Mouse (Mus musculus): ENCODE results near the gene Zfp277. TPM values are rescaled to one million over a fixed set of nuclear protein-coding genes. Genes with fewer than 3 reads are reported as not detected.

Gene Zfp277
- polyA plus RNA-seq, 1 experiment from 2014 or later: 36.6 TPM

- H3K36me3 ChIP-seq (replicated peaks): no peaks in the 10 kb centered on the region
- H3K4me1 ChIP-seq: no peaks in the 10 kb centered on the region
- H3K27me3 ChIP-seq (ENCODE audit: poor library complexity, severe bottlenecking): no peaks in the 10 kb centered on the region
- WGBS: 94% methylated on average over 5 of the region's 5 CpGs
- H3K27ac ChIP-seq: no peak overlapping the region
- no peak for DNase-seq (ENCODE audit: extremely low spot score, low spot score)
- no peak overlapping the region for H3K4me3 ChIP-seq
- H3K9me3 ChIP-seq: no peaks in the 10 kb centered on the region
These were observed 63.2 kb downstream of the Zfp277 start for GRCm38 (mm10) chr12:40382539-40382938.

- Histone ChIP-seq H3K4me1 (no peaks in the 10 kb centered on the region), H3K27ac (no peak overlapping the region), H3K9me3 (no peaks in the 10 kb centered on the region), H3K4me3 (no peak overlapping the region), H3K27me3 (ENCODE audit: poor library complexity, severe bottlenecking) (no peaks in the 10 kb centered on the region), H3K36me3 (replicated peaks) (no peaks in the 10 kb centered on the region)
- DNase-seq (ENCODE audit: extremely low spot score, low spot score): no peak
- 94% methylated on average over 11 of the region's 11 CpGs for WGBS
These were observed 63.9 kb downstream of the Zfp277 start for GRCm38 (mm10) chr12:40381824-40382223.

GRCm38 (mm10) chr12:40381173-40381801, 64.4 kb downstream of the Zfp277 start:
- no peak overlapping the region for H3K4me3 ChIP-seq
- WGBS: 93% methylated on average over 10 of the region's 10 CpGs
- no peak for DNase-seq (ENCODE audit: extremely low spot score, low spot score)

GRCm38 (mm10) chr12:40379538-40379923, 66.2 kb downstream of the Zfp277 start:
- no peaks in the 10 kb centered on the region for H3K27me3 ChIP-seq (ENCODE audit: poor library complexity, severe bottlenecking)
- no peak overlapping the region for H3K27ac ChIP-seq
- no peak for DNase-seq (ENCODE audit: extremely low spot score, low spot score)
- no peaks in the 10 kb centered on the region for H3K36me3 ChIP-seq (replicated peaks)
- no peak overlapping the region for H3K4me3 ChIP-seq
- WGBS: 89% methylated on average over 4 of the region's 4 CpGs
- no peaks in the 10 kb centered on the region for H3K4me1 ChIP-seq
- H3K9me3 ChIP-seq: no peaks in the 10 kb centered on the region

More at GRCm38 (mm10) chr12:40381173-40381801, 64.4 kb downstream of the Zfp277 start:
- Histone ChIP-seq H3K4me1 (no peaks in the 10 kb centered on the region), H3K27me3 (ENCODE audit: poor library complexity, severe bottlenecking) (no peaks in the 10 kb centered on the region), H3K27ac (no peak overlapping the region), H3K9me3 (no peaks in the 10 kb centered on the region), H3K36me3 (replicated peaks) (no peaks in the 10 kb centered on the region)

- Histone ChIP-seq H3K4me3 (no peak overlapping the region), H3K36me3 (replicated peaks) (no peaks in the 10 kb centered on the region), H3K27me3 (ENCODE audit: poor library complexity, severe bottlenecking) (no peaks in the 10 kb centered on the region), H3K9me3 (no peaks in the 10 kb centered on the region), H3K4me1 (no peaks in the 10 kb centered on the region), H3K27ac (no peak overlapping the region)
- 95% methylated on average over 17 of the region's 17 CpGs for WGBS
- no peak for DNase-seq (ENCODE audit: extremely low spot score, low spot score)
These were observed 66.8 kb downstream of the Zfp277 start for GRCm38 (mm10) chr12:40378621-40379537.

- no peaks in the 10 kb centered on the region for H3K9me3 ChIP-seq
- WGBS: 91% methylated on average over 3 of the region's 3 CpGs
- no peak overlapping the region for H3K27ac ChIP-seq
- no peaks in the 10 kb centered on the region for H3K27me3 ChIP-seq (ENCODE audit: poor library complexity, severe bottlenecking)
- H3K4me3 ChIP-seq: no peak overlapping the region
- DNase-seq (ENCODE audit: extremely low spot score, low spot score): no peak
- no peaks in the 10 kb centered on the region; the same call in 1 of the 2 replicates for H3K4me1 ChIP-seq
- H3K36me3 ChIP-seq (replicated peaks): no peaks in the 10 kb centered on the region
These were observed 93.8 kb downstream of the Zfp277 start for GRCm38 (mm10) chr12:40351879-40352278.

- WGBS: 88% methylated on average over 4 of the region's 4 CpGs
- Histone ChIP-seq H3K9me3 (no peaks in the 10 kb centered on the region), H3K36me3 (replicated peaks) (no peaks in the 10 kb centered on the region), H3K4me3 (no peak overlapping the region), H3K27me3 (ENCODE audit: poor library complexity, severe bottlenecking) (no peaks in the 10 kb centered on the region), H3K27ac (no peak overlapping the region), H3K4me1 (no peaks in the 10 kb centered on the region; the same call in 1 of the 2 replicates)
- no peak for DNase-seq (ENCODE audit: extremely low spot score, low spot score)
These were observed 97.5 kb downstream of the Zfp277 start for GRCm38 (mm10) chr12:40348251-40348650.

- Histone ChIP-seq H3K4me3 (no peak overlapping the region), H3K27me3 (ENCODE audit: poor library complexity, severe bottlenecking) (no peaks in the 10 kb centered on the region), H3K27ac (no peak overlapping the region), H3K36me3 (replicated peaks) (no peaks in the 10 kb centered on the region), H3K9me3 (no peaks in the 10 kb centered on the region), H3K4me1 (no peaks in the 10 kb centered on the region; the same call in 1 of the 2 replicates)
- WGBS: 80% methylated on average over 10 of the region's 10 CpGs
- no peak for DNase-seq (ENCODE audit: extremely low spot score, low spot score)
These were observed 98.5 kb downstream of the Zfp277 start for GRCm38 (mm10) chr12:40347060-40347698.

- Histone ChIP-seq H3K27ac (no peak overlapping the region), H3K36me3 (replicated peaks) (no peaks in the 10 kb centered on the region), H3K4me1 (no peaks in the 10 kb centered on the region), H3K4me3 (no peak overlapping the region), H3K27me3 (ENCODE audit: poor library complexity, severe bottlenecking) (no peaks in the 10 kb centered on the region), H3K9me3 (no peaks in the 10 kb centered on the region)
- 83% methylated on average over 5 of the region's 5 CpGs for WGBS
- no peak for DNase-seq (ENCODE audit: extremely low spot score, low spot score)
These were observed 104.3 kb downstream of the Zfp277 start for GRCm38 (mm10) chr12:40341443-40341842.

GRCm38 (mm10) chr12:40335303-40335702, 110.4 kb downstream of the Zfp277 start:
- Histone ChIP-seq H3K4me3 (no peak overlapping the region), H3K27me3 (ENCODE audit: poor library complexity, severe bottlenecking) (no peaks in the 10 kb centered on the region), H3K4me1 (peaks cover 4% of the 10 kb centered on the region; the same call in 1 of the 2 replicates), H3K36me3 (replicated peaks) (peaks cover 5% of the 10 kb centered on the region; the same call in 1 of the 2 replicates), H3K27ac (no peak overlapping the region), H3K9me3 (no peaks in the 10 kb centered on the region)
- WGBS: 96% methylated on average over 3 of the region's 3 CpGs
- no peak for DNase-seq (ENCODE audit: extremely low spot score, low spot score)

GRCm38 (mm10) chr12:40331467-40331866, 114.2 kb downstream of the Zfp277 start:
- H3K4me1 ChIP-seq: peaks cover 14% of the 10 kb centered on the region; the same call in 1 of the 2 replicates
- H3K27me3 ChIP-seq (ENCODE audit: poor library complexity, severe bottlenecking): no peaks in the 10 kb centered on the region
- H3K27ac ChIP-seq: no peak overlapping the region
- WGBS: 94% methylated on average over 3 of the region's 3 CpGs
- H3K36me3 ChIP-seq (replicated peaks): peaks cover 5% of the 10 kb centered on the region; the same call in 1 of the 2 replicates
- H3K9me3 ChIP-seq: no peaks in the 10 kb centered on the region
- no peak overlapping the region for H3K4me3 ChIP-seq
- no peak for DNase-seq (ENCODE audit: extremely low spot score, low spot score)

- H3K36me3 ChIP-seq (replicated peaks): no peaks in the 10 kb centered on the region
- peaks cover 33% of the 10 kb centered on the region for H3K4me1 ChIP-seq
- H3K4me3 ChIP-seq: no peak overlapping the region
- H3K9me3 ChIP-seq: no peaks in the 10 kb centered on the region
- no peak overlapping the region for H3K27ac ChIP-seq
- DNase-seq (ENCODE audit: extremely low spot score, low spot score): no peak
- H3K27me3 ChIP-seq (ENCODE audit: poor library complexity, severe bottlenecking): no peaks in the 10 kb centered on the region
- 77% methylated on average over 5 of the region's 5 CpGs for WGBS
These were observed 118.6 kb downstream of the Zfp277 start for GRCm38 (mm10) chr12:40327012-40327660.

All from forebrain, embryonic 10.5 days (tissue).